Mouse (Mus musculus) testis, adult 2 months (tissue): ENCODE results near the gene Tead2.

ENCODE experiments used
- CTCF ChIP-seq: fragments of 200-500 bp; IDR thresholded peaks from 2 replicates; pipeline ENCODE4 v1.5.1; 2012; ENCODE audit warnings: low read depth, mild to moderate bottlenecking, inconsistent platforms, low read length, moderate library complexity; ENCODE audit not compliant: control insufficient read depth, insufficient read depth, insufficient replicate concordance
- POLR2A ChIP-seq: fragments of 200-500 bp; IDR thresholded peaks from 2 replicates; pipeline ENCODE4 v1.6.1; 2012; ENCODE audit warnings: low read depth, mild to moderate bottlenecking, inconsistent platforms, low read length, moderate library complexity; ENCODE audit not compliant: control insufficient read depth

DNA sequence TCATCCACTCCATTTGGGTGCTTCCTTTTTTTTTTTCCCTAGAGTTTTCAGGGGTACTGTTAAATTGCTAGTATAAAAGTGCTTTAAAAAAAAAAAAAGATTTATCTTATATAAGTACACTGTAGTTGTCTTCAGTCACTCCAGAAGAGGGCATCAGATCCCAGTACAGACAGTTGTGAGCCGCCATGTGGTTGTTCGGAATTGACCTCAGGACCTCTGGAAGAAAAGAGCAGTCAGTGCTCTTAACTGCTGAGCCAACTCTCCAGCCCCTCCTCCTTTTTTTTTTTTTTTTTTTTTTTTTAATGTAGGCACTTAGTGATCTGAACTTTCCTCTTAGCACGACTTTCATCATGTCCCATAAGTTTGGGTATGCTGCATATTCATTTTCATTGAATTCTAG, 32.1 kb downstream of the Tead2 start:
- TF ChIP-seq CTCF (no peak), POLR2A (no peak)
